Mouse (Mus musculus): Measurements from ENCODE around the gene Mtx1.
"Not testable (repeated sequence)": the region's sequence is repeated elsewhere in the genome, so short reads cannot be mapped to it uniquely, and the experiment has no call there.

- not testable (repeated sequence) for TF ChIP-seq CTCF, EP300 (IDR thresholded peaks at IDR 0.05; ENCODE audit: low read depth)
These were observed 10.5 kb downstream of the Mtx1 start for GRCm38 (mm10) chr3:89216407-89216806.
